Mouse (Mus musculus): ENCODE data around the gene Asb6. TPM values are rescaled to one million over a fixed set of nuclear protein-coding genes. Genes with fewer than 3 reads are reported as not detected.

Asb6 gene
- polyA plus RNA-seq, 1 experiment: 45.1 TPM

Other genes with a start within 250 kb of the Asb6 start
- gene Cstad, start 235.3 kb downstream of the Asb6 start, polyA plus RNA-seq (2012; rRNA removed): 4.2 and 5.7 TPM in 2 replicates
- 10.8 and 12.3 TPM in 2 replicates for gene 1700001O22Rik, start 26.7 kb downstream of the Asb6 start, polyA plus RNA-seq (2012; rRNA removed)
- gene Ntmt1, start 22.5 kb downstream of the Asb6 start, polyA plus RNA-seq (2012; rRNA removed): 40.5 and 48.8 TPM in 2 replicates
- gene Prrx2, start 4.6 kb upstream of the Asb6 start, polyA plus RNA-seq (2012; rRNA removed): 3.7 and 4.0 TPM in 2 replicates
- gene Ptges, start 99.5 kb upstream of the Asb6 start, polyA plus RNA-seq (2012; rRNA removed): 8.3 and 9.3 TPM in 2 replicates
- 30.6 and 33.6 TPM in 2 replicates for gene Tor1b, start 122.6 kb upstream of the Asb6 start, polyA plus RNA-seq (2012; rRNA removed)
- gene Tor1a, start 137.6 kb upstream of the Asb6 start, polyA plus RNA-seq (2012; rRNA removed): 45.7 and 53.9 TPM in 2 replicates
- gene BC005624, start 151.9 kb upstream of the Asb6 start, polyA plus RNA-seq (2012; rRNA removed): 114 and 118 TPM in 2 replicates
- gene Usp20, start 151.9 kb upstream of the Asb6 start, polyA plus RNA-seq (2012; rRNA removed): 43.4 and 48.1 TPM in 2 replicates